Mouse (Mus musculus): ENCODE measurements at regions not wholly inside any gene's neighbourhood (a gene's known extent, or its start where the extent isn't known, plus 50 kb on each side); places are given as distances from the start of the nearest gene placed in this dataset.

DNA sequence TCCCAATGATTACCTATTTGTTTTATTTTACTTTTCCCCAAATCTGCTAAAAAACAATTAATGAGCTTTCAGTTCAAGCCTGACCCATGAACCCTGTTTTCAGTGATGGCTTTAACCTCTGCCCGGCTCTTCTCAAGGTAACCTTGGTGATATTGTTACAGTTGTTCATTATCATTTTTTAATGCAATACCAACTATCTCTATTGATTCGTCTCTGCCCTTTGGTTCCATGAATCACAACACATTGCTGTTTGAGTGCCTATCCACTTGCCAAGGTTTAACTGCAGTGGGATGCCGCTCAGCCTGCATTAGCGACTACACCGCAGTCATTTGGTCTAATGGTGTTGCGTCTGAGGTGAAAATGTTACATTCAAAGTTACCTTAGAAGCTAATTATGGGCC lies 317.9 kb downstream of the Etnk1 start:
- no peak for DNase-seq (ENCODE audit: low read depth)

DNA sequence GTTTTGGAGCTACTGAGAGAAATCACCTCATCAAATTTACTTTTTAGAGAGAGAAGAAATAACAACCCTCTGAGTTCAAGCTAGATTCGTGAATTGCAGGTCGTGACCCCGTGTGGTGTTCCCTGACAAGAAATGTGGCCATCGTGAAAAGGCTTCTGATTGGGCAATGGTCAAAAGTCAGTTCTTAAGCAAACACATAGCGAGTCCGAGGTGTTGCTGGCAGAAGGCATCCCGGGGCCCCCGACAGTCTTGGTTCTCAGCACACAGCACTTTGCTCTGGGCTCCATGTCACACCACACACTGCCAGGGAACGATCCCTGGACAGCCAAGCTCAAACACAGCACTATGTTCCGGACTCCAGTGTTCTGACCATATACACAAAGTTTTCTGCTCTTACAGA lies 320.0 kb downstream of the Etnk1 start:
- no peak for DNase-seq (ENCODE audit: low read depth)

DNA sequence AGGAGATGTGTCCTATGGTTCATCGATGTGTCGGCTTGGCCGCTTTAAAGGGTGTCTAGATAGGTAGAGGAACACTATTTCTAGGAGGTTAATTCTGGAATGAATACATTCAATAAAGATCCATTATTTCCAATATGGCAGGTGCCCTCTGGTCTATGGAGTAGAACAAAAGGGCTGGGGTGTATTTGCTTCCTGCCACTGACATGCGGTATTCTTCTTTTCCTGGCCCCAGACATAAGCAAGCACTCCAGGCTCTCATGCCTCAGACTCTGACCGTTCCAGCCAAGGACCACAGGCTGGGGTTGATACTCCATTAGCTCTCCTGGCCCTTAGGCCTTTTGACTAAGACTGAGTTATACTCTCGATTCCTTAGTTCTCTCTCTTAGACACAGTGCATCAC lies 323.0 kb downstream of the Etnk1 start:
- no peak for DNase-seq (ENCODE audit: low read depth)

DNA sequence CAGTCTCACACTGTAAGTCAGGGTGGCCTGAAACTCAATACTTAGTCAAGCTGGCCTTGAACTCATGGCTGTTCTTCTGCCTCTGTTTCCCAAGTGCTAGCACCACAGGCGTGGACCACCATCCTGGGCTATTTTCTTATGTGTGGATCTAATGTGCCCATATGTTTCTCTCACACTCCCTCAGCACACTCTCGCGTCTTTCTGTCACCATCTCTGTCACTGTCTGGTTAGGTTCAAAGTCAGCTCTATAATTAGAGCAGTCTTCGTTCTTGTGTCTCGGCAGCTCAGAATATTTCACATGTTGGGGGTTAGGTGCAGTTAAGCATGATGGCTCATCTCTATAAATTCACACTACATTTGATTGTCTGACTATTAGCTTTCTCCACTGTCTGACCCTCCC lies 324.4 kb downstream of the Etnk1 start:
- no peak for DNase-seq (ENCODE audit: low read depth)

DNA sequence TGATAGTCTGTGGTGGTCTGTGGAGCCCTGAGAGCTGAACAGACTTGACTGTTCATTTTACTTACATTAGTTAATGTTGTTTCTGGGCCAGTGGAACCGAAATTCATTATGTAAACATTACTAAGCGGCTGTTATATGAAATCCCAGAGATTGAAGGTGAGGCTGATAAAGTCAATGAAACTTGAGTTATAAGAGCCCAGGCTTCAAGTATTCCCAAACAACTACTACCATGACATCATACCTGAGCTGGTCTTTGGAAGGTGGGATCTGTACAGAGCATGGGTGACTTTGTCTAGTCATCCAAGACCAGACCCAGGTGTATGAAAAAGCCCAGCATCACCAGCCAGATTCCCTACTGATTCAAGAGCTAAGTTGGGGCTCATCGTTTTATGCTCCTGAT lies 326.5 kb downstream of the Etnk1 start:
- no peak for DNase-seq (ENCODE audit: low read depth)

DNA sequence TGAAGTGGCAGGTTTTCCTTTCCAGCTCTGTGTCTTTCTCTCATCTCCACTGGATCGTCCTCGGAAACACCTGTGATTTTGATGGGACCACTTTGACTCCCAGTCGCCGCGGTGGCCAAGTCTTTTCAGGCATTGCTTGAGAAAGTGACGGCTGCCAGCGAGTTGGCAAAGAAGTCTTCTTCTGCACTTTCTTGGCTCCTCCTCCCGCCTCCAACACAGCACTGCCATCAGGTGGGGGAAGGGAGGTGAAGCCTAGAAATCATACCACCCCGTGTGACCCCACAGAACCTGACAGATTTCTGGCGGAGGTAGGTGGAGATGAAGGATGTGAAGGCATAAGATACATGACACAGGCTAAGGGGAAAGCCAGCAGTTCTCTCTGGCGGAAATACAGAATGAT lies 327.3 kb downstream of the Etnk1 start:
- DNase-seq (ENCODE audit: low read depth) = no peak

DNA sequence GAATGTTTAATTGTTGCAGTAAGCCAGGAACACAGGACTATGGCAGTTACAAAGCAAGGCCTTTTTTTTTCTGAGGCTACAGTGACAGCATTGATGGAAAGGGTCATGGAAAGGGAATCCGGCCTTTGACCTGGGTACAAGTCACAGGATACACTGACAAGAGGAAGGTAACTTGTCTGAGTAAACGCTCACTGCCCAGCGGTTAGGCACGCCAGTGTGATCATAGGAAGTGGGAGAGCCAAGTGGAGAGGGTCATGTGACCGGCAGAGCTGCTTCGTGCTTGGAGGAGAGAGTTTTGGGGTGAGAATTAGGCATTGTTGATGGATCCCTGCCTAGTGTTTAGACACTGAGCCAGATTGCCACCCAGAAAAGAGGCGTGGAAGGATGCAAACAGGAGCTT lies 327.9 kb downstream of the Etnk1 start:
- no peak for DNase-seq (ENCODE audit: low read depth)

DNA sequence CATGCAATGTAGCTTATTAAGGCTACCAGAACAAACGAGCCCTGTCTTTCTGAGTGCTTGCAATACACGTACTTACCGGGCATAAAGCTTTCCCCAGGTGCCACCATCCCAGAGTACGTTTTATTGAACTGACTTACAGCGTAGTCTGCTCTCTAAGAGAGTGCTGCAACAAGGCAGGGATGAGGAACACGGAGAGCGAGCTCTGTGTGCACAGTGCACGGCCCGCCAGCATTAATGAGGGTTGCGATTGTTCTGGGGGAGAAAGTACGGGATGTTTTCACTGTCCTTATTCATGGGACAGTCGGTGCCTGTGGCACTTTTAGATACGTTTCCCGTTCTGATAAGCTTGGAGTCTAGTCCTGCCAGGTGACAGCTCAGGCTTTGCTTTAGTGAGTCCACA lies 331.7 kb downstream of the Etnk1 start:
- DNase-seq (ENCODE audit: low read depth) = no peak

DNA sequence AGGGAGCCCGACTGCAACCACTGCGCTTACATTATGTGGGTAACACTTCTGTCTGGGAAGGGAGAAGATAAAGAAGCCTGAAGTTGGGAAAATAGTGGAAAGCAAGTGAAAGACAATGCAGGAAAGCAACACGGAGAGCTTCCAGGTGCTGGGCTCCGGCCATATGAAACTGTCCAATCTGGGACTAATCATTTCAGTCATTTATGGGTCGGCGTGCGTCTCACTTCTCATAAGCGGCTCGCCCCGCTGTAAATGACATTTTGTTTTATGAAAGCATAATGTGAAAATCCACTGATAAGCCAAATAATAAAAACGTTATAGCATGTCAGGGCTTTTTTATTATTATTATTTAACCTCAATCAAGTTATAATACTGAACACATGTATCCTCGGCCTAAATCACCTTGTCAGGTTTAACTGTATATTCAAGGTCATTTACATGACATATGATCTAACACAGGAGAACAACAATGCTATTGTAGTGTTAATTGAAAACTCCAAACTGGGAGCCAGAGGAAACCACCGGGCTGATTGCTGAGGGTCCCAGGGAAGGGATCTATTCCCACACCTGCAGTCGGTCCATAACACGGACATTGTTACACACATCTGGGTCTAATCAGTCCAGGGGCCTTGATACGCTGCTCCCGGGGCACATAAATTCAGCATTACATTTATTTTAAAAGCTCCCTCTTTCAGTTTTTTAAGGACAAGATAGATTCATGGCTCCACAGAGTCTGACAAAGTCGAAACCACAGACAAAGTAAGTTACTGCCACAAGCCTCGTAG lies 332.4 kb downstream of the Etnk1 start:
- no peak for DNase-seq (ENCODE audit: low read depth)

DNA sequence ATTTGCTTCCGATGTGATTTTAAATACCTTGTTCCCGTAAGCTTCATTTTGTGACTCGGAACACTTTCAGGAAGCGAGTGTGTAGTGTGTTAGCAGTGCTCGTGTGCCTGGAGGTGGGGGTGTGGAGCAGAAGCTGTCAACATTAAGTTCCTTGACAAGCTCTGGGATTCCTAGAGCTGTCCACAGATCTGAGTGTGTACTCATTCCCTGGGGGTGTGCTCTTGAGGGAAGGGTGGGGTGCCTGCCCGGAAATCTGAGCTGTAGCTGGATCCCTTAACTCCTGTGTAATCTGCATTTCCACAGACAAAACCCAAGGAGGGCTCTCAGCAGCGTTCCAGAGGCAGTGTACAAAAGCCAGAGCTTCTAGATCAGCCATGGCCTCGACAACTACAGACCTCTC lies 335.8 kb downstream of the Etnk1 start:
- DNase-seq (ENCODE audit: low read depth) = no peak

DNA sequence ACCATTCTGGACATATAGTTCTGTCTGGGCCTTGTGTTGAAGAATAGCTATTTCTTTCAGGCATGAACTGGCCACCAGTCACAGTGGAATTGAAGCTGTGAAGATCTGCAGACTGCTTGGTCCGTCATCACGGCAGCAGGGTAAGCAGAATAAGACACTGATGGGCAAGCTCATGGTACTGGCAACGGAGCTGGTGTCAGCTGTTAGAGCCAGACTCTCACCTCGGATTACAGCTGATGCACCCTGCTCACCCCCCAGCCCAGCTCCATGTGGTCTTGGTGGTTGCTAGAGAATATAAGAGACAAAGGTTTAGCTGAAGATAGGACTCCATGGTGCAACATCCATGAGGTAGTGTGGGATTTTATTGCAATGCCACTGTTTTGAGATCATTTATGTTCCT lies 336.9 kb downstream of the Etnk1 start:
- no peak for DNase-seq (ENCODE audit: low read depth)

DNA sequence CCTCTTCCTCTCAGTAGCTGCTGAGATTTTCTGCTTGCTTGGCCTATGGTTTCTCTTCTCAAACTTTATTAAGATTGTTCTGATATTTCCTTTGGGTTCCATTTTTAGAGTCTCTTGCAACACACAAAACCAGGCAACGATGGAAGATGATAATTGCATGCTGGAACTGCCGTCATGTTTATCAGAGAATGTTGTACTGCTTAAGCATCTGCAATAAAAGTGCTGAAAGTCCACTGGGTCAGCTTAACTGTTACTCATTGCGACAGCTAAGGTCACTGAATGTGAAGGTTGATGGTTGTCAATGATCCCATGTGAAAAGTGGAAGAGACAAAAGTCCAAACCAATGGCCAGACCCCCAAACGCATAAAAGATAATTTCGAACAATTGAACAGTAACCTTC lies 346.4 kb downstream of the Etnk1 start:
- no peak for DNase-seq (ENCODE audit: low read depth)

DNA sequence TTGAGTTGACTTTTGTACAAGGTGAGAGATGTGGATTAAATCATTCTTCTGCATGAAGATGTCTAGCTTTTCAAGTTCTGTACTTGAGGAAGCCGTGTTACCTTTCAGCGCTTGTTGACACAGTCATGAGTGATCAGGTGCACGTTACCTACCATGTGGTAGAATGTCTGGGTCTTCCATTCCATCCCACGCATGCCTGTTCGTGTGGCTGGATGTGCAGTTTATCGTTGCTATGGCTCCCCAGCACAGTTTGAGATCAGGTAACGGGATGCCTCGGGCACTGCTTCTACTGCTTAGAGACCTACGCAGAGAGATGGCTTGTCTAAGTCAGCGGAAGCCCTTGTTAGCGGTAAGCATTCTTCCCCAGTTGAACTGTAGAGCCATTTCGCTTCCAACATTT lies 348.1 kb downstream of the Etnk1 start:
- no peak for DNase-seq (ENCODE audit: low read depth)

DNA sequence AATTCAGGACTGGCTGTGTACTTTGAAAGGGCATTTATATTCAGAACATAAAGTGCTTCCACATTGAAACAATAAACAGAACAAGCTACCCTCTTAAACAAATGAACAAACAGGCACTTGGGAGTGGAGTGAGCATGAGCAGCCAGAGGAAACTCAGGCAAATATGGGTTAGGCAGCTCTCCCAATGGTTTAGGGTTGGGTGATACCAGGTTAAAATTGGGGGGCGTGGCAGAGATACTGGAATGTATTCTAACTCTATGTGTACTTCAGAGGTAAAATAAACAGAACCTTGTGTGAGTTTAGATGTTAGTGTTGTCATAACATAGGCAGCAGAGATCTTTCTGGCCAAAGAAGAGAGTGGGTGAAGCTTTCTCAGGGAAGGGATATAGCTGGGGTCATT lies 349.7 kb downstream of the Etnk1 start:
- DNase-seq (ENCODE audit: low read depth) = no peak

DNA sequence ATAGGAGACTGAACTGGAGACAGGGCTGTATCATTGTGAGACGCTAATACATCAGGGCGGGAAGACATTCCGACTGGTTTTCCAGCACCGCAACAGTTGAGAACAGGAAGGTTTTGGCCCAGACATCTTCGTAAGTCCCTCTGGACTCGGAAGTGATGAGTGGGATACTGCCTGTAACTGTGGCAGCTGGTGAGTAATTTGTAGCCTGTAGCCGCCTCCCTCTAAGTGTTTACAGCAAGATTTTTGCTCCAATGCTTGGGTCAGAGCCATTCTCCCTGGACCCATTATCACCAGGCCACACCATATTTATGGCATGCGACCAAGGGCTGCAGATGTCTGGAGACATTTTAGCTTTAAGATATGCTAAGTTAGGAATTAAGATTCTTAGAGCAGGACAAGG lies 351.5 kb downstream of the Etnk1 start:
- DNase-seq (ENCODE audit: low read depth) = no peak

DNA sequence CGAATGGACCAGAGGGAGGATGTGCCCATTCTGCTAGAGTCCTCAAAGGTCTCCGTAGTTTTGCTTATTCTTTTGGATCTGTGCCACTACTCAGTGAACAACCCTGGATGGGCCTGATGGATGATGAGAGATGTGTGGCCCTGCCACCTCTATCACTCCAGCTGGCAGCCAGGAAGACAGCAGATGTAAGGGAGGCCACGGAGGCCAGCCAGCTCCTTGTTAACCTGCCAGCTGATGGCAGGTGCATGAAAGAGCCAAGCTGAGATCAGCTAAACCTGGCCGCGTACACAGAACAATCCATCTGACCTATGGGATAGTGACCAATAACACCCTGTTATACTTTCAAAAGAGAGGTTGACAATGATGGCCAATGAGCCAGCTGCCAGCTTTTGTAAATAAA lies 352.6 kb downstream of the Etnk1 start:
- no peak for DNase-seq (ENCODE audit: low read depth)

DNA sequence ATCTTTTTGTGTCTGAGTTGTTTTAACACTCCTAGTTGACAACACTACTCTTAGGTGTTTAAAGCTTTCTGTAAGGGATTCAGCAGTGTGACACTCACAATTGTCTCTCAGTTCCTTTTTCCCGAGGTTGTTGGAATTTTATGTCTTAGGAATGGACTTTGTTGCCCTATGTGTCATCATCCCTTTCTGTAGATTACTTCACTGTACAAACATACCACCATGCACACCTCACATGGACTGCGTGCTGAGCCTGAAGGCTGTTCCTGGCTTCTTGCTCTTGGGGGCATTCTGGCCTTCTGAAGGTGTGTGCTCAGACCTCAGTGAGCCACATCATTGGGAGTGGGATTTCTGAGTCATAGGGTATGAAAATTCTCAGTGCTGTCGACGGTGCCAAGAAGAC lies 358.1 kb downstream of the Etnk1 start:
- no peak for DNase-seq (ENCODE audit: low read depth)

DNA sequence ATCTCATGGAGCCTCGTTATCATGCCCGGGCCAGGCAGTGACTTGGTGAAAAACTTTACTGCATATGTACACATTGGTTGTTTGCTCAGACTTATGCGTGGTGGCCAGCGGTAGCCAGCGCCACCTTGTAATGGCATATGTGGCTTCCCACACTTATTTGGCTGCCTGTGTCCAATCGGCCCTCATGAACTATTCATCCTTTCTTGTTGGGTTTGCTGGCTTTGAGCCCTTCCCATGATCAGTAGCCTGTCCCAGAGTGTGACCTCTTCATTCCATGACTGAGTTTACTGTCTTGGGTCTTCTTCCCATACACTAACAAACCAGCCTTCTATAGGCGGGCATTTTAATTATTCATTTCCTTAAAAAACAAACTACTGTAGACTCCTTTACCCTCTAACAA lies 361.9 kb downstream of the Etnk1 start:
- DNase-seq (ENCODE audit: low read depth) = no peak

DNA sequence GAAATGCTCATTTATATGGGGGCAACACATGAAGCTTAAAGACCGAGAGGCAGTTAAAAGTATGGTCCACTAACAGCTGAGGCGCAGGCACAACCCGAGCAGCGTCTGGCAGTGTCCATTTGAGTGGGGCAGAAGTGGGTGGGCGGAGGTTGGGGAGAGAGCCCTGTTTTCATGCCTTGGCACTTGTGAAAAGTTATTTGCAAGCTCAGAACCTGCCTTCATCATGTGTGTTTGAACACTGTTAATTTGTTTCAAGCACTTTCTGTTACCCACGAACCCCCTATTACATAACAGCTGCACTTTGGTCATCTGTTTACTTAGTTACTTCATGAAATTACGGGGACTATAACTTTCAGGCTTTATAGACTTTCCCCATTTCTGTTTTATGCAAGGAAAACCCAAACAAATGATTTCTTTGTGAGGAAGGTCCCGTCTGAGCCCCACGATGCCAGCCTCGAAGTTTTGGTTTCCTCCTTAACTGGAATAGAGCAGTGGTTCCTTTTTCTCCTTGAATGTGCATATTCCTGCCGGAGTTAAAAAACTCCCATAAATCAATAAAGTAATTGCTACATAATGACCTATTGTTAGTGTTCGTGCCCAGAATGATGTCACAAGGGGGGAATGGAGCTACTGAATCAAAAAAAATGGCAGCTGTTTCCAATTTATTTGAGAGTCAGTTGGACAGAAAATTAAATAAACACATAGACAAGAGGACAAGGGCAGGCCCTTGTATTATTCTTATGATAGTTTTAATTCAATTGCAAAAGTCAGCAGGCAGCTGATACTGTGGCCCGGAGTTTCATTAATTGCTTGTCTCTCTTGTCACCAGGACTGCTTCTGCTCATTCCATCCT lies 363.6 kb downstream of the Etnk1 start:
- no peak for DNase-seq (ENCODE audit: low read depth)

DNA sequence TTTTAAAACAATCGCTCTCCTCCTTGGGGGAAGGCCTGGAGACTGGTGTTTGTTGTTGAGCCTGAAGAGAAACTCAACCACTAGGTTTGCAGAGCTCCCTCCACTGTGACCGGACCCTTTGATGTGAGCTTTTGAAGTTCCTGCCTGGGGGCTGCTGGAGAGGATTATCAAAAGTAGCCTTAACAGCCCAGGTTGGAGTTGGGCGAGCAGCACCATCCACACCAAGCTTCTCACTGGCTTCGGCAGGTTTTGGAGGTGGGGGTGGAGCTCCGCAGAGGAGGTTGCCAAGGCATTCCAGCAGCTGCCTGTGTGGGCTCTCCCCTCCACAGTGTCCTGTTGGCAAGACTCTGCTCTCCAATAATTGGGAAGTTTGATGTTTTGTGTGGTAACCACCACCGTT lies 364.5 kb downstream of the Etnk1 start:
- DNase-seq (ENCODE audit: low read depth) = no peak

DNA sequence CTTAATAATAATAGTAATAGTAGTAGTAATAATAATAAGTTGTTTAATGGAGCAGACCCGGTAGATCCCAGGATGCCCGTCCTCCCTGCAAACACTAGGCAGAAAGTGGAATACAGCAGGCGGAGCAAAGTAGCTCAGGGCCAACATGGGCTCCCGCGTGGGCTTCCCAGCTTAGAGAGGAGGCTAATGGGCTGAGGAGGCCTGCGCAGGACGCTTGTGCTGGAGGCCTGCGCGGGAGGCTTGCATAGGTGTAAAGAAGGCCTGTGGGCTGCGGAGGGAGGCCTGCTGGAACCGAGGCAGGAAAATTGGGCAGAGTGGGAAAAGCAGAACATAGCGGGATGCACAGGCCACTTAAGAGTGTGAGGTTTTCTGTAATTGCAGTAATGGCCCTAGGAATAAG lies 365.4 kb downstream of the Etnk1 start:
- no peak for DNase-seq (ENCODE audit: low read depth)

DNA sequence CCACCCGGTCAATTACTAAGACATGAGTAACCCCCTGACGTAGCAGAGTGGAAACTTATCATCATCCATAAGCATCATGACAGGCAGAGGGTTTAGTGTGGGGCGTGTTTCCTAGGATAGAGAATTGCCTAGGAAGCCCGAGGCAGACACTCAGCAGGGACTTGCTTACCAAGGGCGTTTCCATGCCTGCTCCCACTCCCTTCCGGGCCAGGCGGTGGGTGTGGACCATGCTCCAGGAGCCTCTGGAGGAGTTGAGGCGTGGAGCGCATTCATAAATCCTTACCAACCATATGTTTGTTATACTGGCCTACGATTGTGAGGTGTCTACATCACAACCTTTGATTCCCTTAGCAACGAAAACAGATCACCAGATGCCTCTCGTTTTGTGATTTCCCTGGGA lies 368.2 kb downstream of the Etnk1 start:
- no peak for DNase-seq (ENCODE audit: low read depth)

DNA sequence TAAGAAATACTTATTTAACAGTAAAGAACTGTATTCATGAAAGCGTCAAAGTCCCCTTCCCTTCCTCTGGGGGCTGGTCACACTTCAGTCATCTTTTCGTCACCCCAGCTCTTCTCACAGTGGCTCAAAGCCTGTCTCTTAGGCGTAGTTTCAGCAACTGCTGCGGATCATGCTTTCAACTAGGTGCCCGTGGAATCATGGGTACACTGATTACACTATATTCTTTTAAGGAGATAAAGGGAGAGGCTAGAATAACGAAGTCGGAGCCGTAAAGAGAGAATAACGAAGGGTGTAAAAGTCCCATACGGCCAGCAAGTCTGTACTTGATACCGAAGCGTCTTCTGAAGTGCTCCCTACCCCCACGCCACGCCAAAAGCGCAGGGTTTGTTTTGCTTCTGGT lies 368.7 kb downstream of the Etnk1 start:
- DNase-seq (ENCODE audit: low read depth) = no peak

Measured in naive thymus-derived CD4-positive, alpha-beta T cell, adult 2 months (primary cell).